Mouse (Mus musculus): Measurements from ENCODE around the gene Hdac5. TPM values are rescaled to one million over a fixed set of nuclear protein-coding genes. Genes with fewer than 3 reads are reported as not detected.

The Hdac5 gene
- total and polyA plus RNA-seq, 3 experiments: 24.4 to 42.8 (median 30.7) TPM

- Histone ChIP-seq H3K27me3 (ENCODE audit: insufficient read depth, low read length) (peaks cover 52% of the 10 kb centered on the region), H3K4me1 (ENCODE audit: insufficient read depth, low read depth, low read length) (peaks cover 14% of the 10 kb centered on the region), H3K4me3 (ENCODE audit: low read depth, low read length) (no peak overlapping the region), H3K36me3 (replicated peaks) (no peaks in the 10 kb centered on the region), H3K9me3 (replicated peaks) (peaks cover 9% of the 10 kb centered on the region)
- no peak for ATAC-seq (ENCODE audit: extremely low read depth, insufficient number of reproducible peaks, low FRiP score, poor library complexity, severe bottlenecking)
- DNase-seq (ENCODE audit: low spot score): no peak
- no peak for TF ChIP-seq CTCF (IDR thresholded peaks at IDR 0.05; ENCODE audit: low read depth, low read length)
- no peak for TF ChIP-seq GATA2 (IDR thresholded peaks at IDR 0.05; ENCODE audit: borderline replicate concordance, low read depth, low read length)
- no peak for TF ChIP-seq POLR2AphosphoS5 (IDR thresholded peaks at IDR 0.05; ENCODE audit: insufficient replicate concordance, low read depth, low read length)
- no peak for TF ChIP-seq GATA1 (IDR thresholded peaks at IDR 0.05; ENCODE audit: borderline replicate concordance, low read length)
These were observed 85.0 kb downstream of the Hdac5 start for GRCm38 (mm10) chr11:102144957-102145470.

Other genes with a start within 250 kb of the Hdac5 start
Only the 20 nearest of the 22 such genes appear.
- not detected in 2 replicates for gene Mpp3, start 201.7 kb downstream of the Hdac5 start, total RNA-seq (2014; fragmentation: Nextera tagmentation)
- gene Mpp3, start 201.7 kb downstream of the Hdac5 start, total RNA-seq (2017): 0.06 and 0.22 TPM in 2 replicates
- gene Mpp3, start 201.7 kb downstream of the Hdac5 start, polyA plus RNA-seq (2012): not detected in 2 replicates
- not detected in 2 replicates for gene Cd300lg, start 188.7 kb downstream of the Hdac5 start, total RNA-seq (2014; fragmentation: Nextera tagmentation)
- gene Cd300lg, start 188.7 kb downstream of the Hdac5 start, total RNA-seq (2017): 0.06 TPM in 1 of 2 replicates, not detected in the other
- gene Cd300lg, start 188.7 kb downstream of the Hdac5 start, polyA plus RNA-seq (2012): not detected in 2 replicates
- gene Mpp2, start 141.7 kb downstream of the Hdac5 start, total RNA-seq (2014; fragmentation: Nextera tagmentation): 16.1 and 17.2 TPM in 2 replicates
- gene Mpp2, start 141.7 kb downstream of the Hdac5 start, total RNA-seq (2017): 3.1 and 3.4 TPM in 2 replicates
- 11.9 and 13.9 TPM in 2 replicates for gene Mpp2, start 141.7 kb downstream of the Hdac5 start, polyA plus RNA-seq (2012)
- not detected in 2 replicates for gene Ppy, start 128.8 kb downstream of the Hdac5 start, total RNA-seq (2014; fragmentation: Nextera tagmentation)
- not detected in 2 replicates for gene Ppy, start 128.8 kb downstream of the Hdac5 start, total RNA-seq (2017)
- gene Ppy, start 128.8 kb downstream of the Hdac5 start, polyA plus RNA-seq (2012): 0.16 TPM in 1 of 2 replicates, not detected in the other
- not detected in 2 replicates for gene Pyy, start 122.3 kb downstream of the Hdac5 start, total RNA-seq (2014; fragmentation: Nextera tagmentation)
- gene Pyy, start 122.3 kb downstream of the Hdac5 start, total RNA-seq (2017): not detected in 2 replicates
- not detected in 2 replicates for gene Pyy, start 122.3 kb downstream of the Hdac5 start, polyA plus RNA-seq (2012)
- gene Nags, start 84.7 kb downstream of the Hdac5 start, total RNA-seq (2014; fragmentation: Nextera tagmentation): not detected in 2 replicates
- 0.06 TPM in 1 of 2 replicates, not detected in the other for gene Nags, start 84.7 kb downstream of the Hdac5 start, total RNA-seq (2017)
- not detected in 2 replicates for gene Nags, start 84.7 kb downstream of the Hdac5 start, polyA plus RNA-seq (2012)
- gene Tmem101, start 73.8 kb downstream of the Hdac5 start, total RNA-seq (2014; fragmentation: Nextera tagmentation): 8.3 and 10.2 TPM in 2 replicates
- gene Tmem101, start 73.8 kb downstream of the Hdac5 start, total RNA-seq (2017): 12.9 and 16.7 TPM in 2 replicates
- gene Tmem101, start 73.8 kb downstream of the Hdac5 start, polyA plus RNA-seq (2012): 8.1 and 14.3 TPM in 2 replicates
- 160 and 182 TPM in 2 replicates for gene Lsm12, start 44.9 kb downstream of the Hdac5 start, total RNA-seq (2014; fragmentation: Nextera tagmentation)
- gene Lsm12, start 44.9 kb downstream of the Hdac5 start, total RNA-seq (2017): 44.1 and 51.8 TPM in 2 replicates
- 114 and 136 TPM in 2 replicates for gene Lsm12, start 44.9 kb downstream of the Hdac5 start, polyA plus RNA-seq (2012)
- gene G6pc3, start 40.5 kb downstream of the Hdac5 start, total RNA-seq (2014; fragmentation: Nextera tagmentation): 37.8 and 45.9 TPM in 2 replicates
- 12.4 and 13.1 TPM in 2 replicates for gene G6pc3, start 40.5 kb downstream of the Hdac5 start, total RNA-seq (2017)
- 14.6 and 14.8 TPM in 2 replicates for gene G6pc3, start 40.5 kb downstream of the Hdac5 start, polyA plus RNA-seq (2012)
- gene BC030867, start 18.7 kb upstream of the Hdac5 start, total RNA-seq (2014; fragmentation: Nextera tagmentation): 42.5 and 45.0 TPM in 2 replicates
- 4.9 and 5.7 TPM in 2 replicates for gene BC030867, start 18.7 kb upstream of the Hdac5 start, total RNA-seq (2017)
- gene BC030867, start 18.7 kb upstream of the Hdac5 start, polyA plus RNA-seq (2012): 5.4 and 10.1 TPM in 2 replicates
- not detected in 2 replicates for gene Asb16, start 38.6 kb upstream of the Hdac5 start, total RNA-seq (2014; fragmentation: Nextera tagmentation)
- 0.05 TPM in 1 of 2 replicates, not detected in the other for gene Asb16, start 38.6 kb upstream of the Hdac5 start, total RNA-seq (2017)
- gene Asb16, start 38.6 kb upstream of the Hdac5 start, polyA plus RNA-seq (2012): not detected in 2 replicates
- 17.9 and 24.4 TPM in 2 replicates for gene Tmub2, start 54.8 kb upstream of the Hdac5 start, total RNA-seq (2014; fragmentation: Nextera tagmentation)
- gene Tmub2, start 54.8 kb upstream of the Hdac5 start, total RNA-seq (2017): 30.3 and 32.4 TPM in 2 replicates
- 27.2 and 27.6 TPM in 2 replicates for gene Tmub2, start 54.8 kb upstream of the Hdac5 start, polyA plus RNA-seq (2012)
- 24.4 and 29.9 TPM in 2 replicates for gene Atxn7l3, start 66.5 kb upstream of the Hdac5 start, total RNA-seq (2014; fragmentation: Nextera tagmentation)
- gene Atxn7l3, start 66.5 kb upstream of the Hdac5 start, total RNA-seq (2017): 24.0 and 24.7 TPM in 2 replicates
- gene Atxn7l3, start 66.5 kb upstream of the Hdac5 start, polyA plus RNA-seq (2012): 60.0 and 65.2 TPM in 2 replicates
- 69.7 and 74.7 TPM in 2 replicates for gene Ubtf, start 89.6 kb upstream of the Hdac5 start, total RNA-seq (2014; fragmentation: Nextera tagmentation)
- gene Ubtf, start 89.6 kb upstream of the Hdac5 start, total RNA-seq (2017): 133 and 151 TPM in 2 replicates
- gene Ubtf, start 89.6 kb upstream of the Hdac5 start, polyA plus RNA-seq (2012): 179 and 180 TPM in 2 replicates
- gene Slc4a1, start 136.0 kb upstream of the Hdac5 start, total RNA-seq (2014; fragmentation: Nextera tagmentation): 5.9 and 596 TPM in 2 replicates
- gene Slc4a1, start 136.0 kb upstream of the Hdac5 start, total RNA-seq (2017): 1.1 and 1.5 TPM in 2 replicates
- 2.3 and 2.9 TPM in 2 replicates for gene Slc4a1, start 136.0 kb upstream of the Hdac5 start, polyA plus RNA-seq (2012)
- gene Rundc3a, start 163.2 kb upstream of the Hdac5 start, total RNA-seq (2014; fragmentation: Nextera tagmentation): not detected in 2 replicates
- 0.16 TPM in 1 of 2 replicates, not detected in the other for gene Rundc3a, start 163.2 kb upstream of the Hdac5 start, total RNA-seq (2017)
- gene Rundc3a, start 163.2 kb upstream of the Hdac5 start, polyA plus RNA-seq (2012): not detected in 2 replicates
- gene Slc25a39, start 177.8 kb upstream of the Hdac5 start, total RNA-seq (2014; fragmentation: Nextera tagmentation): 205 TPM in 2 replicates
- gene Slc25a39, start 177.8 kb upstream of the Hdac5 start, total RNA-seq (2017): 55.3 and 55.9 TPM in 2 replicates
- gene Slc25a39, start 177.8 kb upstream of the Hdac5 start, polyA plus RNA-seq (2012): 230 and 231 TPM in 2 replicates
- 45.8 and 46.0 TPM in 2 replicates for gene Grn, start 200.1 kb upstream of the Hdac5 start, total RNA-seq (2014; fragmentation: Nextera tagmentation)
- 52.4 and 65.8 TPM in 2 replicates for gene Grn, start 200.1 kb upstream of the Hdac5 start, total RNA-seq (2017)
- 13.2 and 21.1 TPM in 2 replicates for gene Grn, start 200.1 kb upstream of the Hdac5 start, polyA plus RNA-seq (2012)
- gene Fam171a2, start 217.5 kb upstream of the Hdac5 start, total RNA-seq (2014; fragmentation: Nextera tagmentation): not detected in 2 replicates
- 0.05 TPM in 1 of 2 replicates, not detected in the other for gene Fam171a2, start 217.5 kb upstream of the Hdac5 start, total RNA-seq (2017)
- gene Fam171a2, start 217.5 kb upstream of the Hdac5 start, polyA plus RNA-seq (2012): 0.08 and 0.16 TPM in 2 replicates
- gene Itga2b, start 240.0 kb upstream of the Hdac5 start, total RNA-seq (2014; fragmentation: Nextera tagmentation): 27.3 and 37.6 TPM in 2 replicates
- gene Itga2b, start 240.0 kb upstream of the Hdac5 start, total RNA-seq (2017): 72.3 and 76.1 TPM in 2 replicates
- 23.5 and 27.8 TPM in 2 replicates for gene Itga2b, start 240.0 kb upstream of the Hdac5 start, polyA plus RNA-seq (2012)

Data from G1E (cell line).